Mouse (Mus musculus) T-helper 17 cell (primary cell): ENCODE measurements at regions not wholly inside any gene's neighbourhood (a gene's known extent, or its start where the extent isn't known, plus 50 kb on each side); places are given as distances from the start of the nearest gene placed in this dataset.

ENCODE experiments used
- in situ Hi-C, 2 experiments: fragments of 300-600 bp; cut with MboI, MseI; formaldehyde crosslinking; loops; 1 replicate in 1 of 2; 2 replicates in 1 of 2; pipeline ENCODE4 v1.15.1; 2025; ENCODE audit warnings: high pct_unique_total_duplicates in 2 of 2

- in situ Hi-C loops: no loop called here
Observed at GRCm38 (mm10) chr13:71362311-71362710, 520.7 kb upstream of the Adamts16 start.

GRCm38 (mm10) chr13:71359112-71359511 lies 517.5 kb upstream of the Adamts16 start:
- in situ Hi-C loops: no loop called here

GRCm38 (mm10) chr13:71350787-71351186 lies 509.2 kb upstream of the Adamts16 start:
- in situ Hi-C loops: no loop called here

- in situ Hi-C loops: no loop called here
Observed at GRCm38 (mm10) chr13:71342921-71343320, 501.3 kb upstream of the Adamts16 start.

- in situ Hi-C loops: no loop called here
Observed at GRCm38 (mm10) chr13:71338700-71339099, 497.1 kb upstream of the Adamts16 start.

- in situ Hi-C loops: no loop called here
Observed at GRCm38 (mm10) chr13:71334925-71335324, 493.3 kb upstream of the Adamts16 start.

GRCm38 (mm10) chr13:71333146-71333545 lies 491.5 kb upstream of the Adamts16 start:
- in situ Hi-C loops: no loop called here

GRCm38 (mm10) chr13:71330321-71330720 lies 488.7 kb upstream of the Adamts16 start:
- in situ Hi-C loops: no loop called here

- in situ Hi-C loops: no loop called here
Observed at GRCm38 (mm10) chr13:71327802-71328753, 486.5 kb upstream of the Adamts16 start.

GRCm38 (mm10) chr13:71320489-71320888 lies 478.9 kb upstream of the Adamts16 start:
- in situ Hi-C loops: no loop called here

- in situ Hi-C loops: loop anchor here in 1 of 2 experiments (10.0 kb wide), 1 partner anchor 151 kb away; no protein-coding TSS in a partner anchor
Observed at GRCm38 (mm10) chr13:71303956-71304355, 462.3 kb upstream of the Adamts16 start.

GRCm38 (mm10) chr13:71275991-71276390 lies 434.4 kb upstream of the Adamts16 start:
- in situ Hi-C loops: no loop called here

- in situ Hi-C loops: no loop called here
Observed at GRCm38 (mm10) chr13:71274139-71274538, 432.5 kb upstream of the Adamts16 start.

GRCm38 (mm10) chr13:71273485-71273884 lies 431.9 kb upstream of the Adamts16 start:
- in situ Hi-C loops: no loop called here

GRCm38 (mm10) chr13:71273067-71273466 lies 431.5 kb upstream of the Adamts16 start:
- in situ Hi-C loops: no loop called here

- in situ Hi-C loops: no loop called here
Observed at GRCm38 (mm10) chr13:71272431-71272830, 430.8 kb upstream of the Adamts16 start.

GRCm38 (mm10) chr13:71271727-71272418 lies 430.3 kb upstream of the Adamts16 start:
- in situ Hi-C loops: no loop called here

- in situ Hi-C loops: no loop called here
Observed at GRCm38 (mm10) chr13:71270370-71270769, 428.8 kb upstream of the Adamts16 start.

GRCm38 (mm10) chr13:71269496-71269895 lies 427.9 kb upstream of the Adamts16 start:
- in situ Hi-C loops: no loop called here

GRCm38 (mm10) chr13:71263315-71263878 lies 421.8 kb upstream of the Adamts16 start:
- in situ Hi-C loops: no loop called here

- in situ Hi-C loops: no loop called here
Observed at GRCm38 (mm10) chr13:71262575-71263295, 421.1 kb upstream of the Adamts16 start.
